Mouse (Mus musculus): Measurements from ENCODE around the gene 9130213A22Rik.
"Not testable (repeated sequence)": the region's sequence is repeated elsewhere in the genome, so short reads cannot be mapped to it uniquely, and the experiment has no call there.

9130213A22Rik gene

GRCm38 (mm10) chr11:69093856-69094255, 28.5 kb downstream of the 9130213A22Rik start:
- DNase-seq (ENCODE audit: low spot score in 2 of 2): not testable (repeated sequence)

DNA sequence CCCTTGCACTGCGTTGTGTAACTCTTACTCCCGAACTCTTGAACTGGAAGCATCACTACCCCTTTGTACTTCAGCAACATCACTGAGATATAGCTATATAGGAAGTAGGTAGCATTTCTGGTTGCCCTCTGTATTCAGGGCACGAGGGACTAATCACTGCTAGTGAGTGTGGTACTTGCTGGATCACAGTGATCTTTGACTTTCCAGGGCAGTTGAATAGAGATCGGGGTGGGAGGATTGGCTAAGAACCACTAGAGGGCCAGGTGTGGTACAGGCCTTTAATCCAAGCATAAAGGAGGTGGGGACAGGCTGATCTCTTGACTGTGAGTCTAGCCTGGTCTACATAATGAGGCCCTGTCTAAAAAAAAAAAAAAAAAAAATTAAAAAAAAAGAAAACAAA, 29.5 kb downstream of the 9130213A22Rik start:
- no peak for DNase-seq (ENCODE audit: low spot score in 2 of 2)

- DNase-seq (ENCODE audit: low spot score in 2 of 2): peak; percentile 85 to 88
These were observed 30.0 kb downstream of the 9130213A22Rik start for GRCm38 (mm10) chr11:69092386-69092751.

- DNase-seq (ENCODE audit: low spot score in 2 of 2): no peak
These were observed 30.6 kb downstream of the 9130213A22Rik start for GRCm38 (mm10) chr11:69091566-69092385.

DNA sequence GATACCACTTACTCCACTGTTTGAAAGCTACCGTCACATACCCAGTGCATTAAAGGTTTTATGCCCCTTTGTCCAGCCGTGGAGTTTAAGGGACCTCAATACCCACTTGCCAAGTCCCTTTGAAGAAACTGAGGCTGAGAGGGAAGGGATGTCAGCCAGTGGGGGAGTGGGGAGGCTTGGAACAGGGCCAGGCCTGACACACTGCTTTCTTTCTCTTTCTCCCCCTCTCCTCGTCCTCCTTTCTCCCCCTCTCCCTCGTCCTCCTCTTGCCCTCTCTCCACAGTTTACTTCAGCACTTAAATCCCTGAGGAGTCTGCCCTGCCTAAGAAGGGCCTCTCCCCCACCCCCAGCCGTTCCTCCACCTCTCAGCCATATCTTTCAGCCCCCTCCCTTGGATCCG, 32.0 kb downstream of the 9130213A22Rik start:
- DNase-seq (ENCODE audit: low spot score in 2 of 2): no peak

GRCm38 (mm10) chr11:69089616-69090290, 32.6 kb downstream of the 9130213A22Rik start:
- no peak for DNase-seq (ENCODE audit: low spot score in 2 of 2)

DNA sequence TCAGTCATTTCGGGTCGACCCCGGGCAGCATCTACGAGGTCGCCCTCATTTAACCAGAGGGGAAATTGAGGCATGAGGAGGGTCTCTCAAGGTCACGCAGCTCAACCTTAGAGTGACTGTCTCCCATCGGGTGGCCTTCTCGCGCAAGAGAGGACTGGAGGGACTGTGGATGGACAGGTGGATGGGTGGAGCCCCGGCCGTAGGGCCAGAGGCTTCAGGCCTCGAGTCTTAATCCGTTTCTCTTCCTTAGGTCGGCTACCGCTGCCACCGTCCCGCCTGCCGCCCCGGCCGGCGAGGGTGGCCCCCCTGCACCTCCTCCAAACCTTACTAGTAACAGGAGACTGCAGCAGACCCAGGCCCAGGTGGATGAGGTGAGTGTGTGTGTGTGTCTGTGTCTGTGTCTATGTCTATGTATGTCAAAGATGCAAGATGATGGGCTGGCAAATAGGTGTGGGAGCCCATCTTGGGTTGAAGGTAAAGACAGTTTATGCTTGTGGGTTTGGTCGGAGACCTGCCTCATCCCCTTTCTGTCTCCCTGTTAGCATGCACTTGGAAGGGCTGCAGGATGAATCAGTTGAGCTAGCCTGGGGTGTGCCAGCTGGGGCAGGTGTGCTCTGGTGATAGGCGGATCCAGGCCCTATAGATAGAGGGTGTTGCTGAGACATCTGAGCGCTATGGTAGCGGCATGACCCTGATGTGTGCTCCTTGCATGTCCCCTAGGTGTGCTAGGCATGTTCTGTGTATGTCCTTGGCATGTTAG, 33.4 kb downstream of the 9130213A22Rik start:
- no peak for DNase-seq (ENCODE audit: low spot score in 2 of 2)

DNA sequence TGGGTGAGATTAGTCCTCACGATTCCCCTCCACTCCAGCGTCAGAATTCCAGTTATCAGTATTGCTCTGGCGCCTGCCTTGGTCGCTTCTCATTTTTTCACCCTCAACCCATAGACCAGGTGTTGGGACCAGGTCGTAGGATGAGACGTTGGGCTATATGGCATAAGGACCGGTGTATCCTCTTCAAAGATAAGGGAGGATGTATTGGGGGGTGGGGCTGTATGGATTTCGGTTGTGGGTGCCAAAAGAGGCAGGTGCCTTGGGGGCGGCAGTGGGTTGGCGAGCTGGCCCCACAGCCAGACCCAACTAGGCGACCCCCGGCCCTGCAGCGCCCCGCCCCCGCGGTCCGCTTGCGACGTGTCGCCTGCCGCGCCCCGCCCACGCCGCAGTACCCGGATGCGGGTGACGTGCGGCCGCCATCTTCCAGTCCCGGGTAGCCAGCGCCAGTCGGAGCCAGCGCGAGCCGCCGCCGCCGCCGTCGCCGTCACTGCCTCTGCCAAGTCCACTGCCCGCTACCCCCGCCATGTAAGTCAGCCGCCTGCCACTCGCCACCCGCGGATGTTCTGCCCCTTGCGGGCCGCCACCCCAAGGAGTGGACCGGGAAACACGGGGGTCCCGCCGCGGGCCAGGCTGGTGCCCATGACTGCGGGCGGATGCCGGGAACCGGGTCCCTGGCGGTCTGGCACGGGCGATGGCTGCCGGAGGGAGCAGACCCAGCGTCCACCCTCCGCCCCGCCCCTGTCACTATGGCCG, 34.1 kb downstream of the 9130213A22Rik start, which contains the start of gene Vamp2:
Gene Vamp2, plus strand, starts transcription at position 388 of the 753 bp plus-strand sequence.
- peak; percentile 92 to 95 for DNase-seq (ENCODE audit: low spot score in 2 of 2)

DNA sequence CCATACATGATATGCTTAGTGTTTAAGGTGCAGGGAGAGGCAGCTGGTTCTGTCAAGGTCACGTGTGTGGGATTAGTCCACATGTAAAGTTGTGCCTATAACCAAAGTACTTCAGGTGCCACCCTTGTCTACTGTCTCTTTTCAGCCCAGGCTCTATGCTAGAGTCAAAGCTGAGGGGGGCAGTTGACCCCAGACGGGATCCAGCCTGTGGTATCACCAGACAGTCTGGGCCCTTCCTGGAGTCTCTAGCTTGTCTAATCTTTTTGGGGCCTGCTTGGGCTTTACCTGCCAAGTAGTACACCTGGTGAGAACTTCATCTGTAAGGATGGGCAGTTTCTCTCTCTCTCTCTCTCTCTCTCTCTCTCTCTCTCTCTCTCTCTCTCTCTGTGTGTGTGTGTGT, 34.8 kb downstream of the 9130213A22Rik start:
- no peak for DNase-seq (ENCODE audit: low spot score in 2 of 2)

GRCm38 (mm10) chr11:69087082-69087481, 35.3 kb downstream of the 9130213A22Rik start:
- DNase-seq (ENCODE audit: low spot score in 2 of 2): peak in 1 of 2 experiments; percentile 18

DNA sequence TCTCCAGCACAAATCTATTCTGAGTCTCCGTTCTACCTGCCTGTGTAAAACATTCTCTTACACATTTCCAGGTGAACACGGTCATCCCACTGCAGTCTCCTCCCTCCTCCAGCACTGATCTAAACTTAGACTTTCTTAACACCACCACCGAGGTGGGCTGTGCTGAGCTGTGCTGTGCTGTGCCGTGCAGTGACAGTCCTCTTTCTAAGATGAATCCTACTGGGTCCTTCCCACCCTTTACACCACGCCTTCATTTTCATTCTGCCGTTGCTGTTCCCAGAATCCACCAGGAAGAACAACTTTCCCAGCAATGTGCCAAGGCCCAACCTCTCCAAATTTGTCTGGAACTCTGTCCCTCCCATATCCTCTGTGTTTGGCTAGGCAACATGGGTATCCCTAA, 36.0 kb downstream of the 9130213A22Rik start:
- no peak for DNase-seq (ENCODE audit: low spot score in 2 of 2)

GRCm38 (mm10) chr11:69085608-69086007, 36.8 kb downstream of the 9130213A22Rik start:
- DNase-seq (ENCODE audit: low spot score in 2 of 2): no peak

DNA sequence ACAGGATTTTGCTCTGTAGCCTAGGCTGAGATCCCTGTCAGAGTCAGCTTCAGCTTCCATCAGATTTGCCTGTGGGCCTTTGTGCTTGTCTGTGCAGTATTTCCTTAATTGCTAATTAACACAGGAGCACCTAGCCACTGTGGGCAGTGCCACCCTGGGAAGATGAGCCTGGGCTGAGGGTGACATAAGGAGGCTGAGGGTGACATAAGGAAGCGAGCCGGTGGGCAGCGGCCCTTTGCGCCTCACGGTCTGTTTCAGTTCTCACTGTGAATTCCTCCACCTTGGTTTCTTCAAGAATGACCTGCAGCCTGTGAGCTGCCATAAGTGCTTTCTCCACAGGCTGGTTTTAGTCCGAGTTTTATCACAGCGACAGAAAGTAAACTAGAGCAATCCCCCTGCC, 40.8 kb downstream of the 9130213A22Rik start:
- DNase-seq (ENCODE audit: low spot score in 2 of 2): no peak

- DNase-seq (ENCODE audit: low spot score in 2 of 2): no peak
These were observed 41.5 kb downstream of the 9130213A22Rik start for GRCm38 (mm10) chr11:69080855-69081222.

DNA sequence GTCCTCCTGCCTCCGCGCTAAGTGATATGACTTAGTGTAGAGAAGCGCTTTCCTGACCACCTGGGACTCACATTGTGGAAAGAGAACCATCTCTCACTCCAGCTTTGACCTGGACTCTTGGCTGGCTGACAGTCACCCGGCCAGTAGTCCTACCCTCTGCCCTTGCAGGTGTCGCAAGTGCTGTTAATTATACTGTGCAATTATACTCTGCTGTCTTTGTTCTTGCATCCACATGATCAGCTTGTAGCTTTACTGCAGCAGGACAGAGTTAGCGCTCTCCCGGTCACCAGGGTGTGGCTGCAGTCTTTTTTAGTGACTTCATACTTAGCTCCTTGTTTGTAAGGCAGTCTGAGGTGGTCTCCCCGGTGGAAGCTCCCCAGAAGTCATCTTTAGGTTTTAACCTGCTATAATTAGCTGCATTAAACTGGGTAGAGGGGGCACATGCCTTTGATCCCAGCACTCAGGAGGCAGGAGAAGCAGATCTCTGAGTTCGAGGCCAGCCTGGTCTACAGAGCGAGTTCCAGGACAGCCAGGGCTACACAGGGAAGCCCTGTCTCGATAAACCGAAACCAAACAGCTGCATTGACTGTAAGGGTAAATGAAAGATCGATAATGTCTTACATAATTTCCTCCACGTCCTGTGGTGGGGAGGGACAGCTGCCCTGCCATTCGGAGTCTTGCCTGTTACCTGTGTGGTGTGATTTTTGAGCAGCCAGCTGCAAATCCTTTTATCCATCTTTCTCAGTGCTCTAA, 42.1 kb downstream of the 9130213A22Rik start:
- no peak for DNase-seq (ENCODE audit: low spot score in 2 of 2)

DNA sequence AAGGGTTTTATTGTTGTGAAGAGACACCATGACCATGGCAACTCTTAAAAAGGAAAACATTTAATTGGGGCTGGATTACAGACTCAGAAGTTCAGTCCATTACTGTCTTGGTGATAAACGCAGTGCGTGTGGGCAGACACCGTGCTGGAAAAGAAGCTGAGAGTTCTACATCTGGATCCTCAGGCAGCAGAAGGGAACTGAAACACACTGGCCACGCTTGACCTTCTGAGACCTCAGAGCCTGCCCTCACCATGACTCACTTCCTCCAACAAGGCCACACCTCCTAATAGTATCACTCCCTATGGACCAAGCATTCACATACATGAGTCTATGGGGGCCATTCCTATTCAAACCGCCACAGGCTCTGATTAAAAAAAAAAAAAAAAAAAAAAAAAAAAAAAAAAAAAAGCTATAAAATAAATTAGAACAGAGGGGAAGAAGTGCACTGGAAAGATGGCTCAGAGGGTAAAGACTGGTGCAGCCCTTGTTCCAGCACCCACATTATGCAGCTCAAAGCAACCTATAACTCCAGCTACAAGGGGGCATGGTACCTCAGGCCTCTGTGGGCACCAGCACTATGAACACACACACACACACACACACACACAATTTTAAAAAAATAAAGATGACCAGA, 43.5 kb downstream of the 9130213A22Rik start:
- DNase-seq (ENCODE audit: low spot score in 2 of 2): no peak

DNA sequence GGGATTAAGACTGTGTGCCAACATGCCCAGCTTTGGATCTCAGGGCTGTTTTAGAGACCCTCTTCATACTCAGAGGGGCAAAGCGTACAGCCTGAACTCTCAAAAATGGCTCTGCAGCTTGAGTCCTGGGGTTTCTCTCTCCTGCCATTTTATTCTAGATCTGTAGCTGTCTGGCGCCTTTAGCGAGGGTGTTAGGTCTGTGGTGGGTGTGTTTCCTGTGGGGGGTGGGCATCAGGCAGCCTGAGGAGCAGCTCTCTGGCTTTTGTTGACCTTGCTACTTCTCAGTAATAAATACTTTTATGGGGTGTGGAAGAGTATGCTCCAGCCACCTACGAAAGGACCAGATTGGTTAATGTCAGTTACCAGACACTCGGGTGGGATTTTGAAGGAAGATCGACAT, 44.3 kb downstream of the 9130213A22Rik start:
- no peak for DNase-seq (ENCODE audit: low spot score in 2 of 2)

DNA sequence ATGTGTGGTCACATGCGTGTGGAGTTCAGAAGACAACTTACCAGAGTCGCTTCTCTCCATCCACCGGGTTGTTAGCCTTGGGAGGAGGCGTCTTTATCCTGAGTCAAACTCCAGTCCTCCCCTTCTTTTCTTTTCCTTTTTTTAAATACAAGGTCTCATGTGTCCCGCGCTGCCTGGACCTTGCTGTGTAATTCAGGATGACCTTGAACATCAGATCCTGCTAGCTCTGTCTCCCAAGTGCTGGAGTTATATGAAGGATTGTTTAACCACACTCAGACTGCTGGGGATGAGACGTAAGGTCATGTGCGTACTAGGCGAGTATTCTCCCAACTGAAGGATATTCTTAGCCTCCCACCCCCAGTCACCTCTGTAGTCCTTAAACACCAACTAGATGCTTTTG, 45.1 kb downstream of the 9130213A22Rik start:
- DNase-seq (ENCODE audit: low spot score in 2 of 2): no peak

- no peak for DNase-seq (ENCODE audit: low spot score in 2 of 2)
These were observed 45.8 kb downstream of the 9130213A22Rik start for GRCm38 (mm10) chr11:69076572-69076971.

DNA sequence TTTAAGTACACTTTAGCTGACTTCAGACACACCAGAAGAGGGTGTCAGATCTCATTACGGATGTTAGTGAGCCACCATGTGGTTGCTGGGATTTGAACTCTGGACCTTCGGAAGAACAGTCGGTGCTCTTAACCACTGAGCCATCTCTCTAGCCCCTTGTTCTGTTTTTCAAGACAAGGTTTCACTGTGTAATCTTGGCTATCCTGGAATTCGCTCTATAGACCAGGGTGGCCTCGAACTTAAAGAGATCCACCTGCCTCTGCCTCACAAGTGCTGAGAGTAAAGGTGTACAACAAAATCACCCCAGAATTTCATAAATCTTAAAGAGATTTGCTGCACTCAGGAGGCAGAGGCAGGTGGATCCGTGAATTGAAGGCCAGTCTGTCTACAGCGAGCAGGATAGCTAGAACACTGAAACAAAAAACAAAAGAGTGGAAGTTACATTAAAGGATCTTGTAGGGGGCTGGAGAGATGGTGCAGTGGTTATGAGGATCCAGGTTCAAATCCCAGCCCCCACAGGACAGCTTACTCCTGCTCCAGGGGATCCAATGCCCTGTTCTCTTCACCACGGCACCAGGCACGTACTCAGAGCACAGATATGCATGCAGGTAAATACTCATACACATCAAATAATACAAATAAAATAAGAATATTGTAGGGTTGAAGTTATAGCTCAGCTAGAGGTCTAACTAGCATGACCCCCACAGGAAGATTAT, 46.5 kb downstream of the 9130213A22Rik start:
- no peak for DNase-seq (ENCODE audit: low spot score in 2 of 2)
